Mouse (Mus musculus) lung, postnatal 0 days (tissue): ENCODE data around the gene Mapk1ip1l. TPM values are rescaled to one million over a fixed set of nuclear protein-coding genes. Genes with fewer than 3 reads are reported as not detected.

Experiments
- ATAC-seq: fragments of 200-750 bp; cut with Nextera tagmentation; 2 replicates; pipeline ENCODE4 v1.8.0; 2017; ENCODE audit warnings: moderate library complexity
- DNase-seq: peaks from one replicate; pipeline ENCODE4 v3.0.0-alpha.2; 2016; ENCODE audit warnings: low spot score
- H3K27ac ChIP-seq: fragments of 300-500 bp; sonication (generic); 2 replicates; pipeline ENCODE4 v1.5.1; 2014; ENCODE audit warnings: antibody characterized with exemption, mild to moderate bottlenecking, low read length, mixed read lengths
- H3K27me3 ChIP-seq: fragments of 300-500 bp; sonication (generic); replicated peaks from 2 replicates; pipeline ENCODE4 v1.6.1; 2014; ENCODE audit warnings: low read length, mixed read lengths; ENCODE audit not compliant: insufficient read depth
- H3K36me3 ChIP-seq: fragments of 300-500 bp; sonication (generic); 2 replicates; pipeline ENCODE4 v1.6.1; 2014; ENCODE audit warnings: low read length, mixed read lengths; ENCODE audit not compliant: insufficient read depth
- H3K4me1 ChIP-seq: fragments of 300-500 bp; sonication (generic); 2 replicates; pipeline ENCODE4 v1.6.1; 2014; ENCODE audit warnings: antibody characterized with exemption, low read depth, low read length, mixed read lengths; ENCODE audit not compliant: insufficient read depth
- H3K4me2 ChIP-seq: fragments of 300-500 bp; sonication (generic); replicated peaks from 2 replicates; pipeline ENCODE4 v1.6.1; 2014; ENCODE audit warnings: low read depth, mild to moderate bottlenecking, low read length, moderate library complexity, mixed read lengths
- H3K4me3 ChIP-seq: fragments of 300-500 bp; sonication (generic); 2 replicates; pipeline ENCODE4 v1.5.1; 2014; ENCODE audit warnings: low read depth, low read length
- H3K9ac ChIP-seq: fragments of 300-500 bp; sonication (generic); replicated peaks from 2 replicates; pipeline ENCODE4 v1.6.1; 2014; ENCODE audit warnings: low read depth, mild to moderate bottlenecking
- H3K9me3 ChIP-seq: fragments of 300-500 bp; sonication (generic); 2 replicates; pipeline ENCODE4 v1.6.1; 2016; ENCODE audit warnings: low read length, mixed read lengths
- CTCF ChIP-seq: IDR thresholded peaks from 2 replicates; pipeline ENCODE4 v1.5.1; 2016; ENCODE audit warnings: antibody characterized with exemption, mild to moderate bottlenecking
- EP300 ChIP-seq: IDR thresholded peaks from 2 replicates; pipeline ENCODE4 v1.6.1; 2016; ENCODE audit warnings: antibody characterized with exemption, mild to moderate bottlenecking, control low read depth
- WGBS: fragments of 180-500 bp; shearing (Covaris S2); extraction: QIAGEN DNeasy Blood & Tissue Kit; methylation state at CpG from one replicate; pipeline ENCODE4 v1.1.7; 2014; 5-methylcytosine and 5-hydroxymethylcytosine counted together
- polyA plus RNA-seq: library from polyadenylated mRNA; unstranded; fragments of >200 nt; fragmentation: Nextera tagmentation; extraction: Ambion mirVana; gene quantifications from 2 replicates; pipeline ENCODE4 v1.2.1, GENCODE M21; 2015

Gene Mapk1ip1l
- polyA plus RNA-seq, 1 experiment from 2014 or later = 19.9 TPM

- WGBS = 75% methylated on average over 2 of the region's 2 CpGs
- H3K9ac ChIP-seq = no peak overlapping the region
- H3K4me2 ChIP-seq = no peak overlapping the region
- no peak overlapping the region for H3K4me3 ChIP-seq
- TF ChIP-seq CTCF (no peak), EP300 (no peak)
- H3K9me3 ChIP-seq = no peaks in the 10 kb centered on the region
- ATAC-seq = no peak
- no peaks in the 10 kb centered on the region for H3K4me1 ChIP-seq
- no peaks in the 10 kb centered on the region for H3K36me3 ChIP-seq
- DNase-seq = no peak
- H3K27ac ChIP-seq = no peak overlapping the region
- H3K27me3 ChIP-seq = no peaks in the 10 kb centered on the region
These were observed 52.9 kb downstream of the Mapk1ip1l start for GRCm38 (mm10) chr14:47350974-47351373.

GRCm38 (mm10) chr14:47352272-47352671 lies 54.2 kb downstream of the Mapk1ip1l start:
- Histone ChIP-seq H3K4me3 (no peak overlapping the region), H3K9me3 (no peaks in the 10 kb centered on the region), H3K4me2 (no peak overlapping the region), H3K27ac (no peak overlapping the region), H3K4me1 (no peaks in the 10 kb centered on the region), H3K9ac (no peak overlapping the region), H3K27me3 (no peaks in the 10 kb centered on the region), H3K36me3 (no peaks in the 10 kb centered on the region)
- TF ChIP-seq CTCF (no peak), EP300 (no peak)
- no peak for ATAC-seq
- no peak for DNase-seq
- WGBS = 84% methylated on average over 10 of the region's 10 CpGs

- H3K9ac ChIP-seq = no peak overlapping the region
- no peaks in the 10 kb centered on the region for H3K27me3 ChIP-seq
- 73% methylated on average over 4 of the region's 4 CpGs for WGBS
- no peak for TF ChIP-seq EP300
- no peak for TF ChIP-seq CTCF
- no peak overlapping the region for H3K27ac ChIP-seq
- H3K4me1 ChIP-seq = no peaks in the 10 kb centered on the region
- DNase-seq (no peak), ATAC-seq (no peak)
- H3K4me2 ChIP-seq = no peak overlapping the region
- H3K4me3 ChIP-seq = no peak overlapping the region
- H3K9me3 ChIP-seq = no peaks in the 10 kb centered on the region
- no peaks in the 10 kb centered on the region for H3K36me3 ChIP-seq
These were observed 55.2 kb downstream of the Mapk1ip1l start for GRCm38 (mm10) chr14:47353240-47353639.

GRCm38 (mm10) chr14:47354111-47354577 lies 56.1 kb downstream of the Mapk1ip1l start:
- WGBS = 51% methylated on average over 8 of the region's 8 CpGs
- H3K27me3 ChIP-seq = no peaks in the 10 kb centered on the region
- ATAC-seq = peak; percentile 86

GRCm38 (mm10) chr14:47354948-47355347 lies 56.9 kb downstream of the Mapk1ip1l start:
- no peak overlapping the region for H3K27ac ChIP-seq

More at GRCm38 (mm10) chr14:47354111-47354577, 56.1 kb downstream of the Mapk1ip1l start:
- H3K4me3 ChIP-seq = no peak overlapping the region
- DNase-seq = peak; percentile 78
- no peaks in the 10 kb centered on the region for H3K36me3 ChIP-seq
- H3K4me2 ChIP-seq = no peak overlapping the region
- H3K9ac ChIP-seq = no peak overlapping the region
- no peak overlapping the region for H3K27ac ChIP-seq
- no peaks in the 10 kb centered on the region for H3K4me1 ChIP-seq
- no peaks in the 10 kb centered on the region for H3K9me3 ChIP-seq
- TF ChIP-seq CTCF (peak; percentile 61), EP300 (peak; percentile 49; the same call in 1 of the 2 replicates)

GRCm38 (mm10) chr14:47356622-47357021 lies 58.6 kb downstream of the Mapk1ip1l start:
- 78% methylated on average over 3 of the region's 3 CpGs for WGBS
- Histone ChIP-seq H3K4me1 (no peaks in the 10 kb centered on the region), H3K27me3 (no peaks in the 10 kb centered on the region), H3K9me3 (no peaks in the 10 kb centered on the region), H3K9ac (no peak overlapping the region), H3K36me3 (no peaks in the 10 kb centered on the region), H3K27ac (no peak overlapping the region), H3K4me3 (no peak overlapping the region), H3K4me2 (no peak overlapping the region)
- ATAC-seq (no peak), DNase-seq (no peak)
- TF ChIP-seq CTCF = no peak
- no peak for TF ChIP-seq EP300

More at GRCm38 (mm10) chr14:47354948-47355347, 56.9 kb downstream of the Mapk1ip1l start:
- H3K9me3 ChIP-seq = no peaks in the 10 kb centered on the region
- DNase-seq = no peak
- no peak for ATAC-seq
- H3K4me2 ChIP-seq = no peak overlapping the region
- no peak overlapping the region for H3K4me3 ChIP-seq
- no peaks in the 10 kb centered on the region for H3K36me3 ChIP-seq
- no peaks in the 10 kb centered on the region for H3K27me3 ChIP-seq
- TF ChIP-seq EP300 (no peak), CTCF (no peak)
- no peaks in the 10 kb centered on the region for H3K4me1 ChIP-seq
- WGBS = 49% methylated on average over 5 of the region's 5 CpGs
- H3K9ac ChIP-seq = no peak overlapping the region

GRCm38 (mm10) chr14:47359610-47360009 lies 61.5 kb downstream of the Mapk1ip1l start:
- Histone ChIP-seq H3K36me3 (no peaks in the 10 kb centered on the region), H3K27me3 (no peaks in the 10 kb centered on the region), H3K4me3 (no peak overlapping the region), H3K9ac (no peak overlapping the region), H3K27ac (no peak overlapping the region), H3K9me3 (no peaks in the 10 kb centered on the region), H3K4me2 (no peak overlapping the region), H3K4me1 (no peaks in the 10 kb centered on the region)
- no peak for DNase-seq
- TF ChIP-seq CTCF (no peak), EP300 (no peak)
- WGBS = 45% methylated on average over 3 of the region's 3 CpGs
- ATAC-seq = no peak
